Mouse (Mus musculus) heart, adult 2 months (tissue): Measurements from ENCODE around the gene Shbg.

ENCODE experiments used
- CTCF ChIP-seq: fragments of 200-600 bp; IDR thresholded peaks from 2 replicates; pipeline ENCODE4 v1.8.1; 2022; ENCODE audit warnings: antibody characterized with exemption, mild to moderate bottlenecking, moderate library complexity
- EP300 ChIP-seq: fragments of 200-500 bp; IDR thresholded peaks from 2 replicates; pipeline ENCODE4 v1.6.1; 2011; ENCODE audit warnings: low read depth, low read length, control low read depth; ENCODE audit not compliant: insufficient read depth

GRCm38 (mm10) chr11:69665457-69665960, 47.8 kb upstream of the Shbg start:
- no peak for TF ChIP-seq CTCF
- no peak for TF ChIP-seq EP300
